Mouse (Mus musculus) liver, embryonic 13.5 days (tissue): Measurements from ENCODE around the gene Tor3a. TPM values are rescaled to one million over a fixed set of nuclear protein-coding genes. Genes with fewer than 3 reads are reported as not detected.

ENCODE experiments used
- ATAC-seq: fragments of 200-750 bp; cut with Nextera tagmentation; 2 replicates; pipeline ENCODE4 v1.8.0; 2017; ENCODE audit warnings: low read depth, mild to moderate bottlenecking, moderate number of reproducible peaks, moderate library complexity
- DNase-seq: peaks from one replicate; pipeline ENCODE4 v3.0.0; 2022
- H3K27ac ChIP-seq: fragments of 300-500 bp; sonication (generic); 2 replicates; pipeline ENCODE4 v1.5.1; 2015; ENCODE audit warnings: moderate library complexity, mild to moderate bottlenecking, inconsistent platforms
- H3K27me3 ChIP-seq: fragments of 300-500 bp; sonication (generic); 2 replicates; pipeline ENCODE4 v1.6.1; 2015; ENCODE audit warnings: mild to moderate bottlenecking, inconsistent platforms
- H3K36me3 ChIP-seq: fragments of 300-500 bp; sonication (generic); 2 replicates; pipeline ENCODE4 v1.6.1; 2015; ENCODE audit warnings: mild to moderate bottlenecking, inconsistent platforms
- H3K4me1 ChIP-seq: fragments of 300-500 bp; sonication (generic); replicated peaks from 2 replicates; pipeline ENCODE4 v1.6.1; 2015; ENCODE audit warnings: inconsistent platforms
- H3K4me2 ChIP-seq: fragments of 300-500 bp; sonication (generic); 2 replicates; pipeline ENCODE4 v1.6.1; 2015; ENCODE audit warnings: inconsistent platforms, mild to moderate bottlenecking, moderate library complexity
- H3K4me3 ChIP-seq: fragments of 300-500 bp; sonication (generic); replicated peaks from 2 replicates; pipeline ENCODE4 v1.5.1; 2015; ENCODE audit warnings: mild to moderate bottlenecking, inconsistent platforms
- H3K9ac ChIP-seq: fragments of 300-500 bp; sonication (generic); 2 replicates; pipeline ENCODE4 v1.6.1; 2015; ENCODE audit warnings: mild to moderate bottlenecking, inconsistent platforms
- H3K9me3 ChIP-seq: fragments of 300-500 bp; sonication (generic); replicated peaks from 2 replicates; pipeline ENCODE4 v1.6.1; 2016; ENCODE audit warnings: inconsistent platforms
- WGBS: fragments of 180-500 bp; shearing (Covaris S2); methylation state at CpG from one replicate; pipeline ENCODE4 v1.1.7; 2015; ENCODE audit not compliant: insufficient replicate concordance; 5-methylcytosine and 5-hydroxymethylcytosine counted together
- polyA plus RNA-seq: library from polyadenylated mRNA; unstranded; fragments of >200 nt; fragmentation: Nextera tagmentation; extraction: Ambion mirVana; gene quantifications from 2 replicates; pipeline ENCODE4 v1.2.1, GENCODE M21; 2015

Tor3a gene
- polyA plus RNA-seq, 1 experiment from 2014 or later: 3.4 TPM

DNA sequence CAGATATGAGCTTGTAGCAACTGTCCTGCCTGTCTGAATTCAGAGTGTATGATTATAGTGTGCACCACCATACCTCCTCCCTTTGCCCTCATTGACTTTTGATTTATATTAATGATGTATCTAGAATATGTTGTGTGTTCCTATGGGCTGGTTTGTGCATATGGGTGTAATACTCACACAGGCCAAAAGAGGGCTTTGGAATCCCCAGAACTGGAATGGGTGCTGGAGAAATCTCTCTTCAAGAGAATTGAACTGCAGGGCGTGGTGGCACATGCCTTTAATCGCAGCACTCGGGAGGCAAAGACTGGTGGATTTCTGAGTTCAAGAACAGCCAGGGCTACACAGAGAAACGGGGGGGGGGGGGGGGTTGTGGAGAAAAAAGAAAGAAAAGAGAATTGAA, 47.4 kb downstream of the Tor3a start:
- Histone ChIP-seq H3K9ac (no peak overlapping the region), H3K27me3 (no peaks in the 10 kb centered on the region), H3K4me1 (peaks cover 11% of the 10 kb centered on the region; the same call in 1 of the 2 replicates), H3K27ac (no peak overlapping the region), H3K36me3 (peaks cover 43% of the 10 kb centered on the region), H3K4me3 (no peak overlapping the region), H3K9me3 (0 out of 2 replicates have a peak, but pooled peaks cover 3% of the 10 kb centered on the region), H3K4me2 (no peak overlapping the region)
- 66% methylated on average over 4 of the region's 4 CpGs for WGBS
- no peak for DNase-seq
- ATAC-seq: no peak

DNA sequence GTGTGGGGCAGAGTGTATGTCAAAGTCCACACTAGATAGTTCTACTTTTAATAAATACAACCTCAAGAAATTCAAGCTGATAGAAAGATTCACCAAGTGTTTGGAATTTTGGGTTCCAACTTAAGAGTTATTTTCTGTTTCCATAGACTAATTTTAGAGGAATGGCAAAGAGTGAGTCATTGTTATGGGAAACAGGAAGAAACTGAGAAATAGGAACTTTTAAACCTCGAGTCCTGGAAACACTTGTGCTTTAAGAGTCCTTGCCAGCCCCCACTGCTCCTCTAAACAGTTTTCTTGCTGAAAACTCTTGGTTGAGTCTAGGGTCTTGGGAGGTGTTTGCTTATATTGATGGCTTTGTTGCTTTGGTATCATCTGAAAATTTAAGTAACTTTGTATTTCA, 49.9 kb downstream of the Tor3a start:
- Histone ChIP-seq H3K36me3 (peaks cover 21% of the 10 kb centered on the region), H3K27ac (no peak overlapping the region), H3K4me1 (peaks cover 24% of the 10 kb centered on the region), H3K9ac (no peak overlapping the region), H3K27me3 (no peaks in the 10 kb centered on the region), H3K9me3 (no peaks in the 10 kb centered on the region), H3K4me2 (no peak overlapping the region), H3K4me3 (no peak overlapping the region)
- no peak for ATAC-seq
- no peak for DNase-seq
- 23% methylated on average over 1 of the region's 1 CpGs for WGBS

DNA sequence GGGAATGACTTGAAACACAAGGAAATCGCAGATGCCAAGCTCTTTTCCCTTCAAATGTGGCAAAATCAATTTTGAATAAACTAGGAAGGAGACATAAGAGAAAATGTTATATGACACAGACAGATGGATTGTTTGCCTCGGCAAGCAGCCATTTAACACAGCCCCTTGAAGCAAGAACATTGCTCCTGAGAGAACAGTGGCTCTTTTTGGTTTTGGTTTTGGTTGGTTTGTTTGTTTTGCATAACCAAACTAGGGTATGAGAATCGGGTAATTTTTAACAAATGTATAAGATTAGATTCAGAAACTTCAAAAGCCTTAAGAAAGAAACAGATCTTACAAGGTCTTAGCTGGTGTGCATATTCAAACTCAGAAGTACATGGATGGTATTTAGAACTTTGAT, 53.2 kb downstream of the Tor3a start:
- H3K36me3 ChIP-seq: peaks cover 14% of the 10 kb centered on the region
- 68% methylated on average over 3 of the region's 3 CpGs for WGBS
- peaks cover 52% of the 10 kb centered on the region for H3K4me1 ChIP-seq
- H3K27me3 ChIP-seq: no peaks in the 10 kb centered on the region
- H3K27ac ChIP-seq: no peak overlapping the region
- no peak overlapping the region for H3K9ac ChIP-seq
- H3K4me2 ChIP-seq: no peak overlapping the region
- ATAC-seq (no peak), DNase-seq (no peak)
- H3K4me3 ChIP-seq: no peak overlapping the region
- no peaks in the 10 kb centered on the region for H3K9me3 ChIP-seq

DNA sequence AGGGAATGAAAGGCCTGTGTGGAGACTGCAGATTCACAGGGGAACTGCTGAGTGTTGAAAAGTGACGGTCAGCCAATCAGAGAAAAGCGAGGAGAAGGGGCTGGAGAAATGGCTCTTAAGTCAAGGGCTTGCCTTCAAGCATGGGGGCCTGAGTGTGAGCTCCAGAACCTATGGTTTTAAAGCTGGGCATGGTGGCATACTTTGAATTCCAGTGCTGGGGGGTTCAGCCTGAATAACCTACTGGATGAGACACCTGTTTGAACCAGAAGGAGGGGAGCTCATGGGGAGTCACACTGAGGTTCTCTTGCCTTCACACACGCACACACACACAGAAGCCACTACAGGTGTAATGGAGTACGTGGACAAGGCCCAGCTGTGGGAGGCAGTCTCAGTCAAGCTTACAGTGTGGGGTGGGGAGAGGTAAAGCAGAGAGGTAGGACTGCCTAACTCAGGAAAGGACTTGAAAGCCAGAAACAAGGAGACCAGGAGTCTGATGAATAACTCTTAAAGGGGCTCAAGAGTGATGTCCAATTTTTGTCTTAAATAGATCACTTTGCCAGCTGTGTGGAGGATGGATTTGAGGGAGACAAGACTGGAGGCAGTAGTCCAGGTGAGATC, 53.8 kb downstream of the Tor3a start:
- H3K36me3 ChIP-seq: peaks cover 10% of the 10 kb centered on the region; the same call in 1 of the 2 replicates
- H3K27me3 ChIP-seq: no peaks in the 10 kb centered on the region
- H3K9me3 ChIP-seq: no peaks in the 10 kb centered on the region
- H3K4me3 ChIP-seq: no peak overlapping the region
- WGBS: 68% methylated on average over 4 of the region's 4 CpGs
- ATAC-seq (no peak), DNase-seq (no peak)
- H3K4me2 ChIP-seq: no peak overlapping the region
- peaks cover 55% of the 10 kb centered on the region for H3K4me1 ChIP-seq
- no peak overlapping the region for H3K27ac ChIP-seq
- no peak overlapping the region for H3K9ac ChIP-seq

DNA sequence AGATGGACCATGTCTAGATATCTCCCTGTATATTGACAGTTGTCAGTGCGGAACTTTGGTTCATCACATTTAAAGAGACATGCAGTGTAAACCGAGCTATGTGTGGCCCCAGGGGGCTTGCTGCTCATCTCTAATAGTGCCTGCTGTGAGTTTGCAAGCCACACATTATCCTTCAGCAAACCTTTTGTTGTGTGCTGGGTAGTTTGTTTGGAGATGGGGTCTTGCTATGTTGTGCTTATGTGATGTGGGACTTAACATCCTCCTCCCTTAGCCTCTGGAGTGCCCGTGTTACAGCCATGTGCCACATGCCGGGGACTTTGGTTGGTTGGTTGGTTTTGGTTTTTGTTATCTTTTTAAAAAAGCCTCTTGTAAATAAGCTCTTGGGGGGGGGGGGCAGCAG, 56.3 kb downstream of the Tor3a start:
- H3K27ac ChIP-seq: no peak overlapping the region
- no peaks in the 10 kb centered on the region for H3K9me3 ChIP-seq
- ATAC-seq (no peak), DNase-seq (no peak)
- peak overlapping the region; percentile 48 for H3K9ac ChIP-seq
- peaks cover 68% of the 10 kb centered on the region for H3K4me1 ChIP-seq
- H3K36me3 ChIP-seq: 0 out of 2 replicates have a peak, but pooled peaks cover 6% of the 10 kb centered on the region
- H3K4me2 ChIP-seq: peak overlapping the region; percentile 58
- H3K4me3 ChIP-seq: peak overlapping the region; percentile 40; the same call in 1 of the 2 replicates
- H3K27me3 ChIP-seq: no peaks in the 10 kb centered on the region
- WGBS: 30% methylated on average over 4 of the region's 4 CpGs

DNA sequence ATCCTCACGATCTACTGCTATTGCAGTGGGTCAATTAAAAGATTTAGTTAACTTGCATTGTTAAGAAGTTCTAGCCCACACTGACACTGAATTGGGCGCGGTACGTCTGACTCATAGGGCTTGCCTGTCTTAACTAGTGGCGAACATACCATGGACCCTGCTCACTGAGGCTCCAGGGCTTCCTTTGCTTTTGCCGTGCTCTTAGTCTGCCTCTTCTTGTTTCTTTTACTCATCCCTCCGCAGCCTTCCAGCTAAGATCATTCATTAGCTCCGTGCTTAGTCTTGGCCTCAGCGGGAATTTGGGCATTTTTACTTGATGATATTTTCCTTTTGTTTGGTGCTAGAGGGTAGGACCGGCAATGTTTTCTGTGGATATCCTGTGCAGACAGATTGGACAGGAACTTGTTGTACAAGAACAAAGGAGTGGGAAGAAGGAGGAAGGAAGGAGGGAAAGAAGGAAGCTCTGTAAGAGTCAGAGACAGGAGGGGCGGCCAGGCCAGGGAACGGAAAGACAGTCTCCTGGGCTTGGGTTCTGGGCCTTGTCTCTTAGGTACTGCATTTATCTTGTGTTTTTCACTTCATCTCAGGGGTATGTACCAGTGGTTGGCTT, 57.1 kb downstream of the Tor3a start:
- 0 out of 2 replicates have a peak, but pooled peaks cover 1% of the 10 kb centered on the region for H3K36me3 ChIP-seq

DNA sequence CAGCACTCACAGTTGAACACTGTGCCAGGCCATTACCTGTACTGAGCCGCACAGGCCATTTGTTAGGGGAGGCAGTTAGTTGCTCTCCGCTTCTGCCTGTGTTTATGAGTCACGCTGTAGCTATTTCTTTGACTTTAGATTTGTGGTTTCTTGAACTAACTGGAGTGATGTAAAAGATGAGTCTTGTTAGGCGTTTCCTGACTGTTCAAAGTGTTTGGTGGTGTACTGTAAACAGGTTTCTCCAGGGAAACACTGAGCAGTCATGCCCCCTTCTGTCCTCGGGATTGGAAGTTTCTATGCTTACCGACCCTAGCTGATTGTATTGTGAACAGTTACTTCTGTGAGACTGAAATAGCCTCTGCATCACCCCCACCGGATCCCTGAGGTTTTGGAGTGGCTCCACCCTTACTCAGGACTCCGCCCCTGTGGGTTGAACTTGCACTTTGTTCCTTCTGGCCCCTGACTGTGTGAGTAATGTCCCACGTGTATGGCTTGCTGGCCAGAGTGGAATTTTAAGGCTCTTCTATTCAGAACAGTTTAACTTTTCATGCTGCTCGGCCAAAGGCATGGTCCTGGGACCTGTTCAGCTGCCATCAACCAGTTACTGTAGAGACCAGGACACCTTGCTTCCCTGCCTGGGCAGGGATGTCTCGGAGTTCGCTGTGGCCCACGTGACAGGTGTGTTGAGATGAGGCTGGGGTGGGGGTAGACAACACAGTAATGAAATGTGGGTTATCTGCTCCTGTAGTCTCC, 58.6 kb downstream of the Tor3a start:
- H3K4me3 ChIP-seq: peak overlapping the region; percentile 62
- peak overlapping the region; percentile 66 for H3K9ac ChIP-seq
- no peaks in the 10 kb centered on the region for H3K36me3 ChIP-seq
- WGBS: 3% methylated on average over 13 of the region's 13 CpGs
- peaks cover 68% of the 10 kb centered on the region for H3K4me1 ChIP-seq
- DNase-seq: peak; percentile 57
- ATAC-seq: peak; percentile 87
- peak overlapping the region; percentile 62 for H3K27ac ChIP-seq
- peak overlapping the region; percentile 87 for H3K4me2 ChIP-seq
- H3K9me3 ChIP-seq: no peaks in the 10 kb centered on the region
- H3K27me3 ChIP-seq: no peaks in the 10 kb centered on the region

More for the DNA sequence above, 57.1 kb downstream of the Tor3a start:
- peak overlapping the region; percentile 64 for H3K27ac ChIP-seq
- no peaks in the 10 kb centered on the region for H3K27me3 ChIP-seq
- H3K4me2 ChIP-seq: peak overlapping the region; percentile 58
- H3K4me1 ChIP-seq: peaks cover 65% of the 10 kb centered on the region
- ATAC-seq (peak; percentile 40; the same call in 1 of the 2 replicates), DNase-seq (no peak)
- H3K4me3 ChIP-seq: peak overlapping the region; percentile 40
- no peaks in the 10 kb centered on the region for H3K9me3 ChIP-seq
- WGBS: 13% methylated on average over 12 of the region's 12 CpGs
- peak overlapping the region; percentile 59 for H3K9ac ChIP-seq

DNA sequence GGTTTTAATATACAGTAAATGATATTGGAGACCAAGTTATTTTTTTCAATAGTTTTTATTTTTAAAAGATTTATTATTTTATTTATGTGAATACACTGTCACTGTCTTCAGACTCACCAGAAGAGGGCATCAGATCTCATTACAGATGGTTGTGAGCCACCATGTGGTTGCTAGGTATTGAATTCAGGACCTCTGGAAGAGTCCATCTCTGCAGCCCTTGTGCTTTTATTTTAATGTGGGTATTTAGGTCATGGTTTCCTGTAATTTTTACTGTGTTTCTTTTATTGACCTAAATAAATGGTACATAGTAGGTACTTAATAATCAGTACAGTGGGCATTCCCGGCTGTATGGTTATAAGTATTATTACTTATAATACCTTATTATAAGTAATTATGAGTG, 59.4 kb downstream of the Tor3a start:
- 64% methylated on average over 1 of the region's 1 CpGs for WGBS
- DNase-seq: no peak
- Histone ChIP-seq H3K9me3 (no peaks in the 10 kb centered on the region), H3K36me3 (no peaks in the 10 kb centered on the region), H3K27ac (peak overlapping the region; percentile 62; the same call in 1 of the 2 replicates), H3K4me1 (peaks cover 68% of the 10 kb centered on the region), H3K27me3 (no peaks in the 10 kb centered on the region), H3K4me3 (no peak overlapping the region), H3K4me2 (no peak overlapping the region), H3K9ac (no peak overlapping the region)
- no peak for ATAC-seq

DNA sequence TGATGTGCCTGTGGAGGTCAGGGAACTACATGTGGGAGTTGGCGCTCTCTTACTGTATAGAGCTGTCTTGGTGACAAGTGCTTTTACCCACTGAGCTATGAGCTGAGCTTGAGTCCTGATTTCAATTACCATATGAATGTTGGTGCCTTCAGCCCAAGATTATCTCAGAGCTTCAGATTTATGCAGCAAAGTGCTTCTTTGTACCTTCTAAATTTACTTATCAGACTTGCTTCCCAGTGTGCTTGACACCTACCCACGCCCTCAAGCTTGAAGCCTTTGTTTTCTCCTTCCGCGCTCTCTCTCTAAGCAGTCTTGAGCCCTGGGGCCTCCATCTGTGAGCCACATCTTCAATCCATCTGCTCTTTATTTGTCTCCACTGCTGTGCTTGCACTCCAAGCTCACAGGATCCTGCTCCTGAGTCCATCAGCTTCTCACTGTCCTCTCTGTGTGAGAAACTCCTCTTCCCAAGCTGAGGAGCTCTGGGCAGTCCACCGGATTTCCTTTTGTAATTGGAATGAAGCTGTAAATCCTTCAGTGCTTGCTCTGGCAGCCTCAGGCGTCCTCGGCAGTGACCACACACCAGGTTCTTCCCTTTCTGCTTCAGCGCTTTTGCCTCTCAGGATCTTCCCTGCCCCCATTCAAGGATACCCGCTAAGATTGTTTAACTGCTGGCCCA, 60.2 kb downstream of the Tor3a start:
- no peak overlapping the region for H3K4me2 ChIP-seq
- DNase-seq (no peak), ATAC-seq (no peak)
- H3K27ac ChIP-seq: peak overlapping the region; percentile 24
- WGBS: 26% methylated on average over 9 of the region's 9 CpGs
- H3K9ac ChIP-seq: no peak overlapping the region
- H3K9me3 ChIP-seq: no peaks in the 10 kb centered on the region
- H3K36me3 ChIP-seq: no peaks in the 10 kb centered on the region
- H3K4me3 ChIP-seq: no peak overlapping the region
- peaks cover 68% of the 10 kb centered on the region for H3K4me1 ChIP-seq
- H3K27me3 ChIP-seq: no peaks in the 10 kb centered on the region

DNA sequence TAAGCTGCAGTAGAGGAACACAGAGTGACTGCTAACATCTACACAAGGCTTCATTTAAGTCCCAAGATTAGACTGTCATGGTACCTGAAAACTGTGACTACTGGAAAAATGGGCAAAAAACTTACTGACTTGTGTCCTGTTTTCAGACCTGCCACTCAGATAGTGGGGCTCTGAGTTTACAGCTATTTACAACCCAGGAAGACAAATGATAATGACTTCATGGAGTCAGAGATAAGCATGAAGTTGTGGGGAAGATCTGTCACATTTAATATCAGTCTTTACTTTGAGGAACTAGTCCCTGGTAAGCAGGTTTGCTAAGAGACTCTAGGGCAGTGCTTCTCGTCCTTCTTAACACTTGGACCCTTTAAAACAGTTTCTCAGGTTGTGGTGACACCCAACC, 63.9 kb downstream of the Tor3a start:
- Histone ChIP-seq H3K27ac (peak overlapping the region; percentile 29; the same call in 1 of the 2 replicates), H3K9me3 (no peaks in the 10 kb centered on the region), H3K9ac (no peak overlapping the region), H3K4me3 (no peak overlapping the region), H3K4me1 (peaks cover 43% of the 10 kb centered on the region), H3K4me2 (no peak overlapping the region), H3K36me3 (no peaks in the 10 kb centered on the region), H3K27me3 (no peaks in the 10 kb centered on the region)
- 32% methylated on average over 1 of the region's 1 CpGs for WGBS
- DNase-seq (no peak), ATAC-seq (peak; percentile 47)

DNA sequence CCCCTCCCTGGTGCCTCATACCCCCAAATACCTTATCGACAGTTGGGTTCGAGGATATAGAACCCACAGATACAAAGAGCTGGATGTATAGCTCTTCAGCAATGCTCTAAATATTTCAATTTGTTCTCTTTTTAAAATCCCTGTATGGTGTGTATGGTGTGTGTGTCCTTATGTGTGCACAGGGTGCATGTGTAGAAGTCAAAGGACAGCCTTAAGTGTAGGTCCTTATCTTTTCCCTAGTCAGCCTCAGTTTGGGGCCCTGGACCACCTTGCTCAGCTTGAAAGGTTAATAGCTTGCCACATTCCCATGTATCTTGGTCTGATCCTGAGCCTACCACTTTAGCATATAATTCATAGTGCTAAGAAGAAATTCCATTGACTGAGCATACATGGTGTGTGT, 65.7 kb downstream of the Tor3a start:
- DNase-seq: no peak
- no peaks in the 10 kb centered on the region for H3K27me3 ChIP-seq
- no peak for ATAC-seq
- H3K36me3 ChIP-seq: no peaks in the 10 kb centered on the region
- H3K4me2 ChIP-seq: no peak overlapping the region
- no peak overlapping the region for H3K9ac ChIP-seq
- no peaks in the 10 kb centered on the region for H3K9me3 ChIP-seq
- H3K4me1 ChIP-seq: peaks cover 28% of the 10 kb centered on the region
- no peak overlapping the region for H3K27ac ChIP-seq
- WGBS: 88% methylated on average over 2 of the region's 2 CpGs
- no peak overlapping the region for H3K4me3 ChIP-seq
